Mouse (Mus musculus): ENCODE results near the gene Deaf1.

The Deaf1 gene

GRCm38 (mm10) chr7:141297926-141298650 lies 29.4 kb downstream of the Deaf1 start:
- DNase-seq (ENCODE audit: low read depth, low spot score), result no peak

GRCm38 (mm10) chr7:141294479-141294878 lies 33.0 kb downstream of the Deaf1 start:
- DNase-seq (ENCODE audit: low read depth, low spot score), result no peak

GRCm38 (mm10) chr7:141293852-141294471 lies 33.5 kb downstream of the Deaf1 start:
- DNase-seq (ENCODE audit: low read depth, low spot score), result no peak

- no peak for DNase-seq (ENCODE audit: low read depth, low spot score)
Observed at GRCm38 (mm10) chr7:141292583-141293388, 34.7 kb downstream of the Deaf1 start.

- no peak for DNase-seq (ENCODE audit: low read depth, low spot score)
Observed at GRCm38 (mm10) chr7:141291921-141292582, 35.4 kb downstream of the Deaf1 start, which contains the start of gene Drd4. TSS of gene Drd4 (plus strand) at chr7:141292006.

GRCm38 (mm10) chr7:141288042-141288441 lies 39.4 kb downstream of the Deaf1 start:
- no peak for DNase-seq (ENCODE audit: low read depth, low spot score)

- DNase-seq (ENCODE audit: low read depth, low spot score), result no peak
Observed at GRCm38 (mm10) chr7:141282756-141283155, 44.7 kb downstream of the Deaf1 start.

GRCm38 (mm10) chr7:141281442-141281841 lies 46.0 kb downstream of the Deaf1 start:
- no peak for DNase-seq (ENCODE audit: low read depth, low spot score)

- no peak for DNase-seq (ENCODE audit: low read depth, low spot score)
Observed at GRCm38 (mm10) chr7:141278766-141279590, 48.5 kb downstream of the Deaf1 start, which contains the start of gene Sct. TSS of gene Sct (minus strand) at chr7:141279133.

- no peak for DNase-seq (ENCODE audit: low read depth, low spot score)
Observed at GRCm38 (mm10) chr7:141277701-141278678, 49.5 kb downstream of the Deaf1 start.

- DNase-seq (ENCODE audit: low read depth, low spot score), result no peak
Observed at GRCm38 (mm10) chr7:141276546-141276945, 50.9 kb downstream of the Deaf1 start, which contains the start of gene Cdhr5. TSS of gene Cdhr5 (minus strand) at chr7:141276786.

- DNase-seq (ENCODE audit: low read depth, low spot score), result no peak
Observed at GRCm38 (mm10) chr7:141275356-141275755, 52.1 kb downstream of the Deaf1 start.

GRCm38 (mm10) chr7:141270631-141271030 lies 56.9 kb downstream of the Deaf1 start:
- DNase-seq (ENCODE audit: low read depth, low spot score), result no peak

GRCm38 (mm10) chr7:141269273-141269545 lies 58.3 kb downstream of the Deaf1 start:
- no peak for DNase-seq (ENCODE audit: low read depth, low spot score)

- no peak for DNase-seq (ENCODE audit: low read depth, low spot score)
Observed at GRCm38 (mm10) chr7:141268466-141269272, 58.8 kb downstream of the Deaf1 start.

GRCm38 (mm10) chr7:141265739-141266561 lies 61.5 kb downstream of the Deaf1 start, which contains the start of gene Irf7:
TSS of gene Irf7 (minus strand) at chr7:141266481.
- no peak for DNase-seq (ENCODE audit: low read depth, low spot score)

- no peak for DNase-seq (ENCODE audit: low read depth, low spot score)
Observed at GRCm38 (mm10) chr7:141265411-141265738, 62.1 kb downstream of the Deaf1 start.

- no peak for DNase-seq (ENCODE audit: low read depth, low spot score)
Observed at GRCm38 (mm10) chr7:141264761-141265410, 62.6 kb downstream of the Deaf1 start.
